Mouse (Mus musculus) activated CD4-positive, CD25-positive, alpha-beta regulatory T cell (primary cell): ENCODE data around the gene Slc2a2. TPM values are rescaled to one million over a fixed set of nuclear protein-coding genes. Genes with fewer than 3 reads are reported as not detected.

Source experiments
- polyA plus RNA-seq, 2 experiments: library from polyadenylated mRNA; unstranded; fragments of 100-300 nt; shearing (Covaris generic); gene quantifications; one replicate each; pipeline ENCODE4 v1.2.1; 2017

Gene Slc2a2
- polyA plus RNA-seq = under 1 TPM in 1 of 2 experiments, not detected in 1; 0.24 TPM

GRCm38 (mm10) chr3:28697797-28698196, at the start of gene Slc2a2:
Slc2a2 (plus strand) TSS chr3:28697903.

Other genes with a start within 250 kb of the Slc2a2 start
- 1 to 10 TPM; 5.5 to 7.8 TPM for gene Eif5a2, start 83.4 kb downstream of the Slc2a2 start, polyA plus RNA-seq
- gene Rpl22l1, start 107.5 kb downstream of the Slc2a2 start, polyA plus RNA-seq = 100 to 1,000 TPM; 234 to 335 TPM
- not detected for gene Gm1527, start 194.7 kb downstream of the Slc2a2 start, polyA plus RNA-seq